Mouse (Mus musculus) embryonic facial prominence, embryonic 12.5 days (tissue): ENCODE results near the gene Acsl6. TPM values are rescaled to one million over a fixed set of nuclear protein-coding genes. Genes with fewer than 3 reads are reported as not detected.

Experiments
- ATAC-seq: fragments of 200-750 bp; cut with Nextera tagmentation; 2 replicates; pipeline ENCODE4 v1.8.0; 2017; ENCODE audit not compliant: insufficient number of reproducible peaks, insufficient read depth, low FRiP score, low TSS enrichment
- H3K27ac ChIP-seq: fragments of 300-500 bp; sonication (generic); 2 replicates; pipeline ENCODE4 v1.5.1; 2016; ENCODE audit warnings: mild to moderate bottlenecking
- H3K27me3 ChIP-seq: fragments of 300-500 bp; sonication (generic); 2 replicates; pipeline ENCODE4 v1.6.1; 2016; ENCODE audit warnings: mild to moderate bottlenecking, moderate library complexity
- H3K36me3 ChIP-seq: fragments of 300-500 bp; sonication (generic); 2 replicates; pipeline ENCODE4 v1.6.1; 2016; ENCODE audit warnings: mild to moderate bottlenecking
- H3K4me1 ChIP-seq: fragments of 300-500 bp; sonication (generic); 2 replicates; pipeline ENCODE4 v1.6.1; 2016
- H3K4me2 ChIP-seq: fragments of 300-500 bp; sonication (generic); replicated peaks from 2 replicates; pipeline ENCODE4 v1.6.1; 2016; ENCODE audit warnings: mild to moderate bottlenecking, moderate library complexity
- H3K4me3 ChIP-seq: fragments of 300-500 bp; sonication (generic); 2 replicates; pipeline ENCODE4 v1.5.1; 2016; ENCODE audit warnings: mild to moderate bottlenecking
- H3K9ac ChIP-seq: fragments of 300-500 bp; sonication (generic); 2 replicates; pipeline ENCODE4 v1.6.1; 2016; ENCODE audit warnings: mild to moderate bottlenecking, moderate library complexity
- H3K9me3 ChIP-seq: fragments of 300-500 bp; sonication (generic); 2 replicates; pipeline ENCODE4 v1.6.1; 2016; ENCODE audit warnings: mild to moderate bottlenecking, moderate library complexity
- WGBS: fragments of 180-500 bp; shearing (Covaris S2); methylation state at CpG from one replicate; pipeline ENCODE4 v1.1.7; 2016; 5-methylcytosine and 5-hydroxymethylcytosine counted together
- polyA plus RNA-seq: library from polyadenylated mRNA; unstranded; fragments of >200 nt; fragmentation: Nextera tagmentation; extraction: Ambion mirVana; gene quantifications from 2 replicates; pipeline ENCODE4 v1.2.1, GENCODE M21; 2016

The Acsl6 gene
- polyA plus RNA-seq, 1 experiment from 2014 or later: 3.7 TPM

DNA sequence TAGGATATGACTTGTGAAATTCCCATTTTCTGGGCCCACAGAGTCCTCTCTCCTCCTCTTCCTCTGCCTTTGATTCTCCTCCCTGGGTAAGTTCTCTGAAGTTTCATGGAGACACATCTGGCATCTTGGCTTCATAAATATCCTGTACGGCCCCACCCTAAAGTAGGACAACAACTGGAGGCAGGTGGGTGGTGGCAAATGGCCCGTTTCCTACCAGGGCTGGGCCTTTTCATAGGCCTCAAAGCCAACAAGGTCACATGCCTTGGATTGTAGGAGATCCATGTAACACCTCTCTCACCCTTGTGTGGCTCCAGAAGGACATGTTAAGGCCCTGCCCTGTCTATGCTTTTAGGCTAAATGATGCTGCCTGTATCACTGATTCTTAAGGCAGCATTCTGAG lies 7.0 kb downstream of the Acsl6 start:
- 76% methylated on average over 2 of the region's 2 CpGs for WGBS
- Histone ChIP-seq H3K9ac (no peak overlapping the region), H3K4me3 (no peak overlapping the region), H3K4me1 (peaks cover 3% of the 10 kb centered on the region; the same call in 1 of the 2 replicates), H3K36me3 (no peaks in the 10 kb centered on the region), H3K27me3 (0 out of 2 replicates have a peak, but pooled peaks cover 6% of the 10 kb centered on the region), H3K9me3 (no peaks in the 10 kb centered on the region), H3K27ac (no peak overlapping the region), H3K4me2 (no peak overlapping the region)
- no peak for ATAC-seq

DNA sequence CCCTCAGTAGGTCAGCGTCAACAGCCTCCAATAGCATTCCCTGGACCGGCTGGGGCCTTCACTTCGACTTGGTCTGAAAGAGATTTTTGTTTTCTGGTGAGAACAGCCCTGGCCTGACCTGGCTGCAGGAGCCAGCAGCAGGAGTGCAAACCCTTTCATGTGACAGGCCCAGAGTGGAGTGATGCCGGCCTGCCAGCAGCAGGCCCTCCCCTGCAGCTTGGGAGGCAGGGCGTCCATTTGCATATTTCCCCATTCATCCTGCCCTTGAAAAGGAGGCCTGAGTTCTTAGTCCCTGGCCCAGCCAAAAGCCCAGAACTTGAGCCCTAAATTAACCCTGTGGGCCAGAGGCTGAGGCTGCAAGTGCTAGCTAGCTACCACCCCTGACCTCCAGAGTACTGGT lies 8.4 kb downstream of the Acsl6 start:
- Histone ChIP-seq H3K4me1 (peaks cover 3% of the 10 kb centered on the region; the same call in 1 of the 2 replicates), H3K4me2 (no peak overlapping the region), H3K27ac (no peak overlapping the region), H3K36me3 (no peaks in the 10 kb centered on the region), H3K4me3 (no peak overlapping the region), H3K9ac (no peak overlapping the region), H3K9me3 (no peaks in the 10 kb centered on the region), H3K27me3 (no peaks in the 10 kb centered on the region)
- WGBS: 11% methylated on average over 5 of the region's 5 CpGs
- no peak for ATAC-seq

DNA sequence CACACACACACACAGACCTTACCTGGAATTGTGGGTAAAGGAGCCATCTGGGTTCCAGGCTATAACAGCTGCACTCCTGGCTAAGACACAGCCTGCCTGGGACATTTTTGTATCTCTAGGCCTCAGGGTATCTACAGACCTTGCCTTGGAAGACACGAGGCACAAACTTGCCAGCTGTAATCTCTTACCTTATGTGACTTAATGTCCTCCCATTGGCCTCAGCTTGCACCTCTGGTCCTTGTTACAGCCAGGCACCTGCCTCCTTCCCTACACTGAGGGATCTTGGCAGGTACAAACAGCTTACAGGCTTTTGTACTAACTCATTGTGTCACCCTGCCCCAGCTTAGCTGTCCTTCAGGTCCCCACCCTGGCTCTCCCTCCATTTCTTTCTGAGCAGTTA lies 9.0 kb downstream of the Acsl6 start:
- no peak for ATAC-seq
- Histone ChIP-seq H3K27me3 (no peaks in the 10 kb centered on the region), H3K4me2 (no peak overlapping the region), H3K4me3 (no peak overlapping the region), H3K4me1 (peaks cover 3% of the 10 kb centered on the region; the same call in 1 of the 2 replicates), H3K9me3 (no peaks in the 10 kb centered on the region), H3K27ac (no peak overlapping the region), H3K36me3 (no peaks in the 10 kb centered on the region), H3K9ac (no peak overlapping the region)
- WGBS: 30% methylated on average over 1 of the region's 1 CpGs

DNA sequence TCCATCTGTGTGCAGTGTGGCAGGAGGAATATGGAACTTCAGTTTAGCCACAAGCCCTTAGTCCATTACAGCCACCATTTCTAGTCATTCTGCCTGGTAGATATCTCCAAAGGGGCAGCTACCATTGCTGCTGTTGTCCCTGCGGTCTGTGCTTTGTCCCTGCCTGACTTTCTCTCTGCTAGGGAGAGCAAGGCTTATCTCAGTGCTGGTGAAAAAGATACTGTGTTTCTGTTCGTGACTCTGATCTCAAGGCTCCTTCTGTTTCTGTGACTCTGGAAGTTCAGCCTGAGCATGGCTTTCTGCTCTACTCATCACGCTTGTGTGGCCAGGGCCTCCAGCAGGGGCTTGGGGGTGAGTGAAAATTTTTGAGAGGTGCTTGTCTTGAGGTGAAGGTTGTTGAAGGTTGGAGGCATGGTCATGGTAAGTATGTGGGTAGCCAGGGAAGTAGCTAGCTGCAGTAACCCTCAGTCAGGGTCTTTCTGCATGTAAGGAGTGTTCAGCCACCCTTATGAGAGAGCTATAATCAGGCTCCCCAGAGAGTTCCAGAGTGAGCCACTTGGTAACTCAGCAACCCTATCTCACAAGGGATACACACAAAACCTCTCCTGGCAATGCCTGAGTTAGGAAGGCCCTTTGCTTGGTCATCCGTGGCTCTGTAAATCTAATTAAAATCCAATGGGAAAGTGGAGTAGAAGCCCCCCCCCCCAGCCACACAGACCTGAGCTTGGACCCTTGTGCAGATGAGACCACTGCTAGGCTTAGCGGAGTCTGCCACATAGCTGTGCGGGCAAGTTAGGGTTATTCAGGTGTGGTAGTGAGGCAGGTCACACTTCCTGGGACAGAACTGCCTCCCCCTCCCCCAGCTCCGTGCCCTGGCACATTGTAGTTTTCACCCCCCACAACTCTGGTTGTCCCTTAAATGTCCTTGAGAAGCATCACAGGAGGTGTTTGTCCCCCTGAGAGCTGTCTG lies 10.1 kb downstream of the Acsl6 start:
- 72% methylated on average over 7 of the region's 7 CpGs for WGBS
- Histone ChIP-seq H3K4me2 (no peak overlapping the region), H3K4me3 (no peak overlapping the region), H3K27ac (no peak overlapping the region), H3K4me1 (peaks cover 3% of the 10 kb centered on the region; the same call in 1 of the 2 replicates), H3K9me3 (no peaks in the 10 kb centered on the region), H3K27me3 (no peaks in the 10 kb centered on the region), H3K9ac (no peak overlapping the region), H3K36me3 (no peaks in the 10 kb centered on the region)
- no peak for ATAC-seq

DNA sequence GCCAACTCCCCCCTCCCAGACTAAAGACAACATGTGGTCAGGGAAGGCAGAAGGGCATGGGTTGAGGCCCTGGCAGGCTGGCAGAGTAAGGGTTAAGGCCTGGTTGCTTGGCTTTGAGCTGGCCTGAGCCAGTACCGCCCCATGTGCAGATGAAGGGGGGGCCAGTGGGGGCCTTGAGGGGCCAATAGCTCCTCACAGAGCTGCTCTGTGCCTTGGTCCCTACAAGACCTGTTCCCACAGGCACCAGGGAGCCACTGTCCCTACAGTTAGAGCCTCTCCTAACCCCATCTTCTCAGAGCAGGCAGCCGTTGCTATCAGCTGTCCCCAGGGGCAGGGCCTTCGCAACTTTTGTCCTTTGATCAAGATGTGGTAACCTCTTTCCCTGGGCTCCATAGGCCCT lies 11.1 kb downstream of the Acsl6 start:
- Histone ChIP-seq H3K4me2 (no peak overlapping the region), H3K9ac (no peak overlapping the region), H3K27me3 (no peaks in the 10 kb centered on the region), H3K27ac (no peak overlapping the region), H3K9me3 (no peaks in the 10 kb centered on the region), H3K36me3 (no peaks in the 10 kb centered on the region), H3K4me1 (peaks cover 3% of the 10 kb centered on the region; the same call in 1 of the 2 replicates), H3K4me3 (no peak overlapping the region)
- 9% methylated on average over 3 of the region's 3 CpGs for WGBS
- ATAC-seq: no peak

DNA sequence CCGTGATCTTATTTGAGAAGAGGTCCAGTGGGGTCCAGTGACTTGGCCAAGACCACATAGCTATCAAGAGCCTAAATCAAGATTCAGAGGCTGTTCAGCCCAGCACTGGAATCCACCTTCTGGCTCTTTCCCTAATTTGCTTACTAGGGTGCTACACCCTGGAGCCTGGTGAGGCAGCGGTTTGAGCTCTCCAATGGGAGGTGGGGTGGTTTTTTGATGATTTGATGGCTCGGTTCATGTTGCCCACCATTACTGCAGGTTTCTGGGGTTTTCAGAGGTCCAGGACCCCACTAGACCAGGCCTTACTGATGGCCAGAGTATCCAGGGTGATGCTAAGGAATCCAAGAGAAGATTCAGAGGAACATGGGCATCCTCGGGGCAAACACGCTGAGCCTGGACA lies 11.7 kb downstream of the Acsl6 start:
- no peaks in the 10 kb centered on the region for H3K36me3 ChIP-seq
- no peak for ATAC-seq
- H3K9ac ChIP-seq: no peak overlapping the region
- H3K9me3 ChIP-seq: no peaks in the 10 kb centered on the region
- H3K27me3 ChIP-seq: no peaks in the 10 kb centered on the region
- no peak overlapping the region for H3K4me3 ChIP-seq
- no peak overlapping the region for H3K4me2 ChIP-seq
- peaks cover 3% of the 10 kb centered on the region; the same call in 1 of the 2 replicates for H3K4me1 ChIP-seq
- 90% methylated on average over 5 of the region's 5 CpGs for WGBS
- H3K27ac ChIP-seq: no peak overlapping the region

DNA sequence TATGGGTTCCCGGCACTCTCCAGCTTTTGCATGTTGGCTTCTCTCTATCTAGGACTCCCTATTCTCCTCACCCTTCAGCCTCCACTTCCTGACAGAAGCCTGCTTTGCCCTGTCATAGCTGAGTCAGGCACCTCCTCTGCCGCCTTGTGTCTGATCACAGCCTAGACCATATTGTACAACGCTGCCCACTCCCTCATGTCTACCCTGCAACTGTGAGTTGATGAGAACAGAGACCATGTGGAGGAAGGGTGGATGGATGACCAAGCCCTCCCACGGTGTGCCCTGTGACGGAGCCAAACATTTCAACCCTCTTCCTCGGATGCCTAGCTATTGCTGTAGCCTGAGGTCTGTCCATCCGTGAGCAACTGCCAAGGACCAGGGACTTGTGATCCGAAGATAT lies 13.8 kb downstream of the Acsl6 start:
- Histone ChIP-seq H3K9ac (no peak overlapping the region), H3K36me3 (no peaks in the 10 kb centered on the region), H3K27ac (no peak overlapping the region), H3K9me3 (no peaks in the 10 kb centered on the region), H3K27me3 (no peaks in the 10 kb centered on the region), H3K4me1 (peaks cover 3% of the 10 kb centered on the region; the same call in 1 of the 2 replicates), H3K4me2 (no peak overlapping the region), H3K4me3 (no peak overlapping the region)
- WGBS: 89% methylated on average over 8 of the region's 8 CpGs
- no peak for ATAC-seq

DNA sequence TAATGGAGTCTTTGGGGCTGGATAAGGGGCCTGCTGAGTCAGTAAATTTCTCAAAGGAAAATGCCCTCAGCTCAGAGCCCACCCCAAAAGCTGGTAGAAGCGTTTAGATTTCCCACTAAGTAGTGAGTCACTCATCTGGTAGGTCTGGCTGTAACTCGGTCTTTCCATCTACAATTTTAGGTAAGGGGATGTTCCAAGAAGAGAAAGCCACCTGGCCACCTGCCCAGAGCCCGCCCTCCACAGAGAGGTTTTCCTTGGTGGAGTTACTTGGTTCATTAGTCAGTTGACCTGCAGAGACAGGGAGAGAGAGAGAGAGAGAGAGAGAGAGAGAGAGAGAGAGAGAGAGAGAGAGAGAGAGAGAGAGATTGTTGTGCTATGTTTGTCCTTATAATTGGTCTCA lies 14.2 kb downstream of the Acsl6 start:
- H3K27me3 ChIP-seq: no peaks in the 10 kb centered on the region
- no peak overlapping the region for H3K4me3 ChIP-seq
- H3K4me2 ChIP-seq: no peak overlapping the region
- H3K4me1 ChIP-seq: peaks cover 3% of the 10 kb centered on the region; the same call in 1 of the 2 replicates
- no peaks in the 10 kb centered on the region for H3K9me3 ChIP-seq
- H3K27ac ChIP-seq: no peak overlapping the region
- no peak overlapping the region for H3K9ac ChIP-seq
- ATAC-seq: no peak
- H3K36me3 ChIP-seq: no peaks in the 10 kb centered on the region
- 84% methylated on average over 3 of the region's 3 CpGs for WGBS

DNA sequence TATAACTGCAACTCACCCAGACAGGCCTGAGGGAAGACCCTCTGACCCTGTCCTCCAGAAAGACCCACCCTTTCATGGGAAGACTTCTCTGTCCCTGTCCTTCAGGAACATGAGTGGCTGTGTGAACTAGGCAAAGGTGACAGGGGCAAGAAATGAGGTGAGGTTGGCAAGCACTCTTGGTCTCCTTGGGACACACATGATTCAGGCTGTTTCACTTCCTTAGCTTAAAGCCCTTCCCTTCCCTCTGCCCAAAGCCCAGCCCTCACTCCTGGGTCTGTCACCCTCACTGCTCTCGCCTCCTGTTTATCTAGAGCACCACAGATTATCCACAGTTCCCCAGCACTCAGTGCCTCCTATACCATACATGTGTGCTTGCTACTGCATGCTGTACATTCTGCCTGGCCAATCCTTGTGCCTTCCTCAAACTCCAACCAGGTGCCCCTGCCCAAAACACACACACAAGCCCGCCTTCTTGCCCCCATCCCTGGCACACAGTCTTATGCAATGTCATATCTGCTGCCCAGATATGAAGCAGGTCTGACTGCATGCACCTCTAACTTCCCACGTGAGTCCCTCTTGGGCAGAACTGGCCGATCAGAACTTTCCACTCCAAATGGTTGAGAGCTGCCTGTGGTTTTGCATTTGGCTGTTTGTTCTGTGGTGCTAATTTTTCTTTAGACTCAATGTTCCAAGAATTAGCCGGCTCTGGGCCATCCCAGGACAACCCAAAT lies 18.4 kb downstream of the Acsl6 start:
- Histone ChIP-seq H3K9ac (no peak overlapping the region), H3K4me1 (no peaks in the 10 kb centered on the region), H3K9me3 (no peaks in the 10 kb centered on the region), H3K4me3 (no peak overlapping the region), H3K27ac (no peak overlapping the region), H3K27me3 (no peaks in the 10 kb centered on the region), H3K36me3 (no peaks in the 10 kb centered on the region), H3K4me2 (no peak overlapping the region)
- ATAC-seq: no peak
- whole genome bisulfite sequencing: 78% methylated on average over 5 of the region's 5 CpGs

DNA sequence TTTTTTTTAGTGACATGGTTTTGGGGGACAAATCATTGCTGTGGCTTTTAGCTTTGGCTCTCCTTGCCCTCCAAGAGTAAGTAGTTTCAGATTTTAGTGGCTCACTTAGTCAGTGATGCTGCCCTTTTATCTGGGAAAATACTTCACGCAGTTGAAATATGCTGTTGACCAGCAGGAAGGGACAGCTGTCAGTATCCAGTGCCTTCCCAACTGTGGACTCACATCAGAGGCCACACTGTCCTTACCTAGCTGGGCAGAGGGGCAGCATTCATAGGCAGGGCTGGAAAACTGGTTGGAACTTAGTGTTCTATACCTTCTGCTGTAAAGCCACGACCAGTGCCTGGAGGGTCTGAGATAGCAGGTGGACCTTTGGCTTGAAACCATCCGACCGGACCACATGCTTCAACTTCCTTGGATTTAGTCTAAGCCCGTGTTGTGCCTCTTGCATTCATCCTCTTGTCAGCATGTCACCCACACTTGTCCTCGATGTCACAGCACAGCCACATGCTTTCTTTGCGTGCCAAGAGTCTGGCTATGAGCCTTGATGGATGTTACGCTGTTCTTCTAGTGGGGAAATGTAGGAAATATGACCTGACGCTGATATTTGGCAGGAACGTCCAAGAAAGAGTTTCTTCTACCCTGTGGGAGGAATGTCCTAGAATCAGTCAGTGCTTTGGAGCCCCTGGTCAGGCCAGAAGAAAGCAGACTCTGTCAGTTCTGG lies 28.0 kb downstream of the Acsl6 start:
- Histone ChIP-seq H3K4me3 (no peak overlapping the region), H3K27me3 (no peaks in the 10 kb centered on the region), H3K4me1 (no peaks in the 10 kb centered on the region), H3K9ac (no peak overlapping the region), H3K36me3 (no peaks in the 10 kb centered on the region), H3K4me2 (no peak overlapping the region), H3K27ac (no peak overlapping the region), H3K9me3 (no peaks in the 10 kb centered on the region)
- 86% methylated on average over 10 of the region's 10 CpGs for WGBS
- ATAC-seq: no peak

DNA sequence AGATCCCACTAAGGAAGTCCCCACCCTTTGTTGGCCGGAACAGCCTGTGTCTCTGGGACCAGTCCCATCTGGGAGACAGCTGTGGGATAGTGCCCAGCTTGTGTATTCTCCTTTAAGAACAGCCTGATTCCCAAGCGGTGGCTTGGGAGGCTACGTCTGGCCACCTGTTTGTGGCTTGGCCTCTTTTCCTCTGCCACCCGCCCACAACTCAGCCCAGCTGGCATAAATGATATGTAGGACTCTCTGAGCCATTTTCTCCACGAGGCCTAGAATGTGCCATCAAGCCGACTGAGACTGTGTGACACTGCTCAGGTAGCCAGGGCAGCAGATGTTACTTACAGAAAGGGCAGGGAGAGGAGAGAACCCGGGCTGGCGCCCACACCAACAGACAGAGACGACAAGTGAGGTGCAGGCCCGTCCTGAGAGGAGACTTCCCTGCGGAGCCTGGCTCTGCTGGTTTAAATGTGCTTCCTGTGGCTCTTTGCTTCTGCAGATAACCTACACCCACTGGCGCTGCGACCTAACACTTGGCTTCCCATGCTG lies 32.6 kb downstream of the Acsl6 start:
- ATAC-seq: no peak
- H3K36me3 ChIP-seq: no peaks in the 10 kb centered on the region
- no peaks in the 10 kb centered on the region for H3K9me3 ChIP-seq
- H3K4me3 ChIP-seq: no peak overlapping the region
- H3K9ac ChIP-seq: no peak overlapping the region
- WGBS: 49% methylated on average over 13 of the region's 13 CpGs
- no peaks in the 10 kb centered on the region for H3K27me3 ChIP-seq
- no peak overlapping the region for H3K27ac ChIP-seq
- H3K4me1 ChIP-seq: no peaks in the 10 kb centered on the region
- H3K4me2 ChIP-seq: no peak overlapping the region
